Mouse (Mus musculus) heart, embryonic 16.5 days (tissue): ENCODE measurements around the gene Cd101. TPM values are rescaled to one million over a fixed set of nuclear protein-coding genes. Genes with fewer than 3 reads are reported as not detected.

ENCODE experiments used
- polyA plus RNA-seq: library from polyadenylated mRNA; unstranded; fragments of >200 nt; fragmentation: Nextera tagmentation; extraction: Ambion mirVana; gene quantifications from 2 replicates; pipeline ENCODE4 v1.2.1, GENCODE M21; 2015

Gene Cd101
- polyA plus RNA-seq, 1 experiment from 2014 or later: 0.45 TPM

Other genes starting within 250 kb of the Cd101 start
- 0.34 and 0.50 TPM in 2 replicates for gene Vtcn1, start 204.1 kb downstream of the Cd101 start, polyA plus RNA-seq
- 4.3 and 4.4 TPM in 2 replicates for gene Trim45, start 107.4 kb downstream of the Cd101 start, polyA plus RNA-seq
- 10.4 and 11.9 TPM in 2 replicates for gene Ttf2, start 59.9 kb downstream of the Cd101 start, polyA plus RNA-seq
- gene Ptgfrn, start 80.7 kb upstream of the Cd101 start, polyA plus RNA-seq: 5.2 and 5.4 TPM in 2 replicates